Mouse (Mus musculus) CD4-positive, CD25-positive, alpha-beta regulatory T cell, adult 4 months (primary cell): ENCODE results near the gene Sart1. TPM values are rescaled to one million over a fixed set of nuclear protein-coding genes. Genes with fewer than 3 reads are reported as not detected.
A peak's percentile ranks its signal among the peaks of the same experiment; 100 is the strongest.
"Not testable (repeated sequence)": the region's sequence is repeated elsewhere in the genome, so short reads cannot be mapped to it uniquely, and the experiment has no call there.

Experiments used
- ATAC-seq: one replicate; pipeline ENCODE4 v1.8.0; 2017
- polyA plus RNA-seq, 2 experiments: library from polyadenylated mRNA; unstranded; fragments of 100-300 nt; shearing (Covaris generic); gene quantifications; one replicate each; pipeline ENCODE4 v1.2.1; 2017

Gene Sart1
- polyA plus RNA-seq, 2 experiments from 2014 or later, result 18.1 to 30.1 TPM

DNA sequence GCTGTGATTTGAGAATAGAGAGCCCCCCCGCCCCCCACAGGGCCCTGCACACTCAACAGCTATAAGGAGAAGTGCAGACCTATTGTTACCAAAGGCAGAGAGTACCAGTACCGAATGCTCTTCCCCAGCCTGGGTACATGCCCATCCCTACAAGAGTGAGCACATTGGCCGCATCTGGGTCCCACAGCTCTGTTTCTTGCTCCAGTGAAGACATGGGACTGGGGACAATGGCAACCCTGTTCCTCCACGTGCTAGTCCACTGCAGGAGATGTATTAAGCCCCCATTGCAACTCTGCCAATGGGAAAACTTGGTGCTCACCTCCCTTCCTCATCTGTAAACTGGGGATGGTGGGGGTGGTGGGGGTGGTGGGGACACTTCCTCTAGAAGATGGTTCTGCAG is 25.3 kb upstream of the Sart1 start:
- ATAC-seq, result no peak

DNA sequence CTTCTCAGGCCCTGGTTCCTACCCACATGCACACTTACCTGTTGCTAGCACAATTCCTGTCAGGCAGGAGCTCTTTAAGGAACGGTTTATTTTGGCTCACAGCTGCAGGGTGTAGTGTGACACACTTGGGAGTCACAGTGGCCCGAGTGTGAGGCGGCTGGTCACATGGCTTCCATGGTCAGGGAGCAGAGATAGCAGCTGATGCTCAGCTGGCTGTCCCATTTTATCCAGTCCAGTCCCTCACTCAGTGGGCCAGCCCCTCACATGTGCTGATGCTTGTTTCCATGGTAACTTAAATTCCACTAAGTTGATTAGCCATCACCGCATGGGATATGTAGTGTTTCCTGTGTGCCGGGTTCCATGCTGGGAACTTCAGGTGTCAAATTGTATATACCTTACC is 23.5 kb upstream of the Sart1 start:
- no peak for ATAC-seq

DNA sequence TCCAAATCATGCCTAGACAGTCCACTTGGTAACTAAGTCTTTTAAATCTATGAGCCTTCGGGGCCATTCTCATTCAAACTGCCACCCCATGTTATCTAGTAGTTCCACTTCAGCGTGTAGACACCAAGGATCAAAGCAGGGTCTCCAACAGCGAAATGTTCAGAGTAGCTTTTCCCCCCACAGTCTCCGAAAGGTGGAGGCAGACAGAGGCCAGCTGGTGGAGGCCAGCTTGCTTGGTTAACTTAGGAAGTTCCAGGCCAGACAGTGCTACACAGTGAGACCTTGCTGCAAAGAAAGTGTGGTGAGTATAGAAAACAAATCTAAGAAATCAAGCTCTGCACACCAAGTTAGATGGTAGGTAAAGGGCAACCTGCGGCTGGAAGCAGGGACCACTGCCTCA is 22.1 kb upstream of the Sart1 start:
- no peak for ATAC-seq

DNA sequence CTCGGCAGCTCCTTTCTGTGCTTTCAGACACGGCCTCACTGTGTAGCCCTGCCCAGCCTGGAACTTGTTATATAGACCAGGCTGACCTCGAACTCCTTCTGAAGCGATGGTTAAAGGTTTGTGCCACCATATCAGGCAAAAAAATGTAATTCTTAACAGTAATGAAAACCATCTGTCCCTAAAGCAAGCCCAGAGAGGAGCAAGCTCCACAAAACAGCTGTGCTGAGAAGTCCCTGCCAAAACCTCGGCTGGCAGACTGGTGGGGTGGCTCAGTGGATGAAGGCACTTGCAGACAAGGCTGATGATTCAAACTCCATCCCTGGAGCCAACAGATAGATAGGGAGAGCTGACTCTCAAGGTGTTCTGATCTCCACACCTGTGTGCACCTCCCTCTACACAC is 20.6 kb upstream of the Sart1 start:
- no peak for ATAC-seq

DNA sequence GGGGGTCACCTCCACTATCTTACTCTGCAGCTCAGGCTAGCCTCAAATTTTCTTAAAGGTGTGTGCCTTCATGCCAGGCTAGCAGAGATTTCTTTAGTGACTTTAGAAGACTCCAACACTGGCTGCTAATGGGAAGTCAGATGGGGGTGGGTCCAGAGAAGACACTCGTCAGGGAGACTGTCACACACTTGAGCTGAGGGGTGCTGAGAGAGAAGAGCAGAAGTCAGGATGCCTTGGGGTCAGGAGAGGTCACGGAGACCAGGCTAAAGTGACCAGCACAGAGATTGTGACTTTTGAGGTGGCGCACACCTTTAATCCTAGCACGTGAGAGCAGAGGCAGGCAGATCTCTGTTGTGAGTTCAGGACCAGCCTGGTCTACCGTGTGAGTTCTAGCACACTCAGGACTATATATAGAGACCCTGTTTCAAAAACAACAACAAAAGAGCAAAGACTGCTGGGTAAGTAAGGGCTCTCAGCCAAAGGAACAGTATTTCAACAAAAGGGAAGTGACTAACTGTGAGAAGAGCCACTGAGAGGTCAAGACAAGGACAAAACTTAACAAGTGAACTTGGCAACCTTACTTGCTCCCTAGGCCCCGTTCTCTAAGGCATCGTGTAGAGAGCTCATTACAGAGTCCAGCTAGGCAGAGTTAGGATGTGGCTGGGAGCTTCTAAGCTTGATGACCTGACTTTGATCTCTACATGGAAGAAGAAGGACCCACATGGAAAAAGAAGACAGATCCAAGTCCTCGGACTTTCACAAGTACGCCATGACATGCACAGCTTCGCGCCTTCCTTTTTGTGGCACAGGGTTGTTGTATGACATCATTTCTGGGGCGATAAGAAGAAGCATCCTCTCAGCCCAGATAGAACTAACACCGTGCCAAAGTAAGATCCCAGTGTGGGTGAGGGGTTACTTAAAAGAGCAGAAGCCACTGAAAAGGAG is 19.8 kb upstream of the Sart1 start:
- no peak for ATAC-seq

DNA sequence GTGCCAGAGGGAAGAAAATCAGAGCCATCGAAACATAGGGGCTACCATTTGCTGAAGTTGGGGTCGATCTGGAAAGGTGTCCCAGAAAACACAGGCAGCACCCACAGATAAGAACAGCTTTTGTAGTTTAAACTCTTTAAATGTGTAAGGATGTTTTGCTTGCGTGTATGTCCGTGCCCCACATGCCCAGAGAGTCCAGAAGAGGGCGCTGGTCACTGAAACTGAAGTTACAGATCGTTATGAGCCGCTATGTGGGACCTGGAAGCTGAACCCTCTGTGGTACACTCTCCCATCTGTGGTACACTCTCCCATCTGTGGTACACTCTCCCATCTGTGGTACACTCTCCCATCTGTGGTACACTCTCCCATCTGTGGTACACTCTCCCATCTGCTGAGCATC is 18.6 kb upstream of the Sart1 start:
- peak; percentile 45 for ATAC-seq

DNA sequence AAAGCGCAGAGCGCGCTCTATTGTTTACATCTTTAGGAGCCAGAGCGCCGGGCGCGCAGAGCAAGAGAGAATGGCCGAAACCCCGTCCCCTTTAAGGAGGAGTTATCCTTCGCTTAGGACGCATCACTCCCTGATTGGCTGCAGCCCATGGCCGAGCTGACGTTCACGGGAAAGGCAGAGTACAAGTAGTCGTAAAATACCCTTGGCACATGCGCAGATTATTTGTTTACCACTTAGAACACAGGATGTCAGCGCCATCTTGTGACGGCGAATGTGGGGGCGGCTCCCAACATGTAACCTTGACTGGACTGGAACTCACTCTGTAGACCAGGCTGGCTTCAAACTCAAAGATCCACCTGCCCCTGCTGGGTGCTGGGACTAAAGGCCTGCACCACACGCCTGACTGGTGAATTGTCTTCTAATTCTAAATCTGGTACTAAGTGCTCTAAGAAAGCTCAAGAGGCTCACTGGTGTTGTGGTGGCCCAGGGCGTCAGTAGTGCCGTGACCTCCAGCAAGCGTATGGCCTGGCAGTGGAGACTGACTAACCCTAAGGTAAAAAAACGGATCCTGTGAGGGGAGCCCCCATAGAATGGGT is 18.1 kb upstream of the Sart1 start:
- ATAC-seq, result peak; percentile 59

DNA sequence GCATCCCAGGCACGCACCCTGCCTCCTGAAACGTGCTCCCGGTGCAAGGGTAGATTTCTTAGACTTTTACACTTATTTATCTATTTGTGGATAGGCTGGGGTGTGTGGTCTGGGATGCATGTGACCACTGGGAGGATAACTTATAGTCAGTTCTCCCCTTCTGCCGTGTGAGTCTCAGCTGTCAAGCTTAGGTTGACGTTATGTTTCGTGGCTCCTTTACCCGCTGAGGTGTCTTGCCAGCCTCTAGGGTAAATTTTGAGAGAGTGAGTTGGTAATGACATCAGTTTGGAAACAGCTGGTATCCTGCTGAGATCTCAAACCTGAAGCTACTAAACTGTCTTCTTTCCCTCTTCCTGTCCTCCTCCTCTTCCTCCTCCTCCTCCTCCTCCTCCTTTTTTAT is 17.4 kb upstream of the Sart1 start:
- peak; percentile 72 for ATAC-seq

DNA sequence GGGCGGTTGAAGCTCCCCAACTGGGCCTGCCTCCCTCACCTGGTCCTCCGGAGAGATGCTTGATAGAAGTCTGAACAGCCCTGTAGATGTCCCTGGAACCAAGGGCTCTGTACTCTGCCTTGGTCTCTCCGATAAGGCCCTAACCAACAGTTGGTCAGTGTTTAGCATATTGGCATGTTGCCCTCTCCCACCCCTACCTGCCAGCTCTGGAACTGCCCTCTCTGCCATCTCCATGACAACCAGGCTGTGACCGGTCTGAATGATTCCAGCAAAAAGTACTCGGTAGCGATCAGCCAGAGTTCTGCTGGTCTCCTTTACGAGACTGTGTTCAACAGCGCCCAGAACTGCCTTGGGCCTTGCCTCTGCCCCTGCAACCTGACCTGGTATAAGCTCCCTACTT is 13.8 kb upstream of the Sart1 start, which contains the start of gene Tsga10ip:
Tsga10ip (minus strand) TSS at position 234 of the 400 bp plus-strand sequence.
- no peak for ATAC-seq

DNA sequence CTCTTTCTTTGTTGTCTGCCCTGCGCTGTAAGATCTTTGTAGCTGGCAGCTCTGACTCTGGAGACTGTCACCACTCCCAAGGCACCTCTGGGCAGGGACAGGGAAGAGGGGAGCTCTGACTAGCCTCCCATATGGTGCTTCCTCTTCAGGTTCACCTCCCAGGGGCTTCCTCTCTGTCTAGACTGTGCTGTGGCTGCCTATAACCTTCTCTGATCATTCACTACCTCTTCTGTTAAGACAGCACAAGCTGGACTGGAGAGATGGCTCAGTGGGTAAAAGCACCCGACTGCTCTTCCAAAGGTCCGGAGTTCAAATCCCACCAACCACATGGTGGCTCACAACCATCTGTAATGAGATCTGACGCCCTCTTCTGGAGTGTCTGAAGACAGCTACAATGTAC is 12.6 kb upstream of the Sart1 start:
- not testable (repeated sequence) for ATAC-seq

DNA sequence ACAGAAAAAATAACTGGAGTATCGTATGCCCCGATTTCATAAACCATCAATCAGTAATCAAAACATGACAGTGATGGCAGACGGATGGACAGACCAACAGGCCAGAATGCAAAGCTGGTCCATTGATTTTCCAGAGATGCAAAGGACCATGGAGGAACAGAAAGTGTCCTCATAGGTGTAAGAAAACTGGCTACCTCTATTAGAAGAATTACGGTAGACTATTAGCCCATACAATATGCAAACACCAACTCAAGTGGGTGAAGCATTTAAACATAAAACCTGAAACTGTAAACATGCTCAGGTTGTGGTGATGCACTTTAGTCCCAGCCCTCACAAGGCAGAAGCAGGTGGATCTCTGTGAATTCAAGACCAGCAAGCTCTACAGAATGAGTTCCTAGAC is 6.9 kb upstream of the Sart1 start:
- no peak for ATAC-seq

DNA sequence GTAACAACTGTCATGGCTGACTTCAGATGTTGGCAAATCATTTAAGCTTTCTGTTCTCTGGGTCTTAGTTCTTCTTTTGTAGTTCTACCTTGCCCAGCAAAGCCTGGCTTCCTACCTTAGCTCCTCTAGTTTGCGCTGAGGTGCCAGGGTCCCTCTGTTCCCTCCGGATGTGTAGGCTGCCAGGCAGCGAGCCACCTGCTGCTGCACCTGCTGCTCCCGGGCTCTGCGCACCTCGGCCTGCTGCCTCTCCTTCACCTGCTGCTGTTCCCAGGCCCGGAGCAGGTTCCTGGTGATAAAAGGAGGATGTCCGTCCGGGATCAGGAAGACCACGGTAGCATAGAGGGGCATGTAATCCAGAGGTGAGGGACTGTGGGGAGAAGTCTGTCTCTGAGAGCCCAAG is 5.7 kb upstream of the Sart1 start:
- ATAC-seq, result no peak

DNA sequence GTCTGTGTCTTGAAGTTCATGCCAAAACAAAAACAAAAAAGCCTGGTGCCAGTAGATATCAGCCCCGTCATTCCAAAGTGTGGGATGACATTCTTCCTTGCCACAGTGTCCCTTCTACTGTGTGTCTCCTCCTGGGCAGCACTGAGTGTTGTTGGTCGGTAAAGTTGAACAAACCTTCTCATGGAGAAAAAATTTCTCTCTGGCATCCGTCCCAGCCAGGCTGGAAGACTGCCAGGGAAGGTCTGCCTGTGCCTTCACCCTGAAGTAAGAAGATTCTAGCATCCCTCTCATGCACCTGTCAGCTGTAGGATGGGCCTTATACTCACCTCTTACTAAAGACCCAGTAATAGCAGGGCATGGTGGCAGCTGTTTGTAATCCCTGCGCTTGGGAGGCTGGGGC is 4.4 kb upstream of the Sart1 start:
- ATAC-seq, result no peak

DNA sequence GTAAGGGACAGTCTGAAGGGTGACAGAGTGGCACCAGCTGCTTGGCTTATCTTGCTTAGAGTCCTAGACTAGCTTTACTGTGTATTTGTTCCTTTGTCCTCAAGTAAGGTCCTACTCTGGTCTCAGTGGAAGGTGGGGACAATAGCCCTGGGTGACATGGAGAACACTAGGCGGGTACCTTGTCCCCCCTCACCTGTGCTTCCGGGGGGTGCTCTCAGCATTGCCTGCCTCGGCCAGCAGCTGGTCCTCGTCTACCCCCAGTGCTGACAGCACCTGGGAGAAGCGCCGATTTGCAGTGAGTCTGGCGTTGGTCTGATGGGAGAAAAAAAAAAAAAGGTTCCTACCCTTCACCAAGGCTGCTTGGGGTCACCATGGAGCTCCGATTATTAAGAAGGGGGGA is 1.9 kb upstream of the Sart1 start:
- ATAC-seq, result no peak

DNA sequence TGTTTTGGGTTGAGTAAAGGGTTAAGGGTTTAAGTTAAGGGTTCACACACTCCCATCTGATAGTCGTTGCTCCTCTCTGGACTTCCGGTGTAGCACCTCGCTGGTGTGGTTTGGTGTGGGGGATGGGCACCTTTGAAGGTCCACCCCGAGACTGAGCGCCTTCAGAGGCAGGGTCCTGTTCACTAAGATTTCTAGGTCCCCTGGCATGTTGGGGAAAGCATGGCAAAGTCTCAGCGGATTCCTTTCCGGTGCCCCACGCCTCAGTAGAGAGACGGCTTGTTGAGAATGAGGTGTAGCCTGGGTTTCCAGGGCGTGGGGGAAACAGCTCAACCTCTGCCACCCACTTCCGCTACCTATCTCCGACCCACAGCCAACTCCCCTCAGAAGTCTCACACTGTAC is 1.1 kb upstream of the Sart1 start:
- peak; percentile 79 for ATAC-seq

DNA sequence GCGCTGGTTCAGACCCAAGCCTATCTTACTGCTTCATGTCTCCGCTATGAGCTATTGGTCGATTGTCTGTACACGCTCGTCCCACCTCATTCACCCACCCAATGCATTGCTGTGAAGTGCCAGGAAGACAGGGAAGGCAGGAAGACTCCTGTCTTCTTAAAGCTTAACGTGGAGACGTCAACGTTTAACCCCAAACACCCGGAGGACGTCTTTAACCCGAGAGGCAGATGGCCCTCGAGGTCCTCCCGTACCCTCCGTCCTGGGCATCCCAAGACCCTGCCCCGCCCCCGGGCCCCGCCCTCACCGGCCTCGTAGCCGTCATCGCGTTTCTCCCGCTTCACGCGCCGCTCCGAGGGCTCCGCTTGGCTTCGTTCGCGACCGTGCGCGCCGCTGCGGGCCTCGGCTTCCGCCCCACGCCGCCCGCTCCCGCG is 477 bp downstream of the Sart1 start:
- ATAC-seq, result no peak

DNA sequence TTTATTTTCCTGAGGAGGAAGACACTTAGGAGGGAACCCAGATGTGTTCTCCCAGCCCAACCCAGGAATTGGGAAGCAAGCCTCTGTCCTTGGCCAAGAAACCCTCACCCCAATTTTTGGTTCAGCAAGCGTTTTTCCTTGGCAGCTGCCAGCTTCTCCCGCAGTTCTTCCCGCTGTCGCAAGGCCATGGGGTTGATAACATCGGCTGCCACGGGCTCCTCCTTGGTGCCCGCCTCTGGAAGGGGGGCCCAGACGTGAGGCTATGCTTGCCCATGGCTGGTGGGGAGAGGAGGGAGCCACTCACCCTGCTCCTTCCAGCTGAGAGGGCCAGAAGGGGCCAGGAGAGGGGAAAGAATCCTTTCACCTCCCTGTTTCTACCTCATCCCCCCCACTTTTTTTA is 3.8 kb downstream of the Sart1 start:
- ATAC-seq, result no peak

DNA sequence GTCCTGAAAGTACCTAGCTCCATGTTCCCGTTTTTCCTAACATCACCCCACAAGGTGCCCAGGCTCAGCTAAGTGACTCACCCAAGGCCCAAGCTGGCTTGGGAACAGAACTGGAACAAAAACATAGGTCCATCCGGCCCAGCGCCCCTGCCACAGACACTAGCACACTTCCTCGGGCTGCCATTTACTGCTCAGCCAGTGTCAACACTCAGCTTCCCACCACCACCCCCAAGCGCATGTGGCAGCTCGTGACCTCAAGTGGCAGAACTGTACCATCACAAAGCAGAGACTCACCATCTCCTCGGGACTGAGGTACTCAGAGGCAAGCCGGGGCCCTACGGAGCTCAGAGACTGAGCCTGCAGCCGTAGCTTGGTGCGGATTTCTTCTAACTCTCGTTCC is 5.2 kb downstream of the Sart1 start:
- ATAC-seq, result no peak

DNA sequence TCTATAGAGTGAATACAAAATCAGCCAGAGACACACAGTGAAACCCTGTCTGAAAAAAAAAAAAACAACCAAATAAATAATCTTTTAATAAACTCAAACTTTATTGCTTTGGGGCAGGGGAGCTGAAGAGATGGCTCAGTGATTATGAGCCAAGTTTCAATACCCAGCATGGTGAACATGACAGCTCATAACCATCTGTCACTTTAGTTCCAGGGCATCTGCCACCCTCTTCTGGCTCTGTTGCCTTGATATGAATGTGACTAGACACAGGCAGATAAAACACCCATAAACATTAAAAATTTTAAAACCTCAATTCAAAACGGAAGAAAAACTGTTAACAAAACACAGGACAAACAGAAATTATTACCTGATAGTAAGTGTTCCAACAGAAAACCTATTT is 11.1 kb downstream of the Sart1 start:
- ATAC-seq, result no peak

DNA sequence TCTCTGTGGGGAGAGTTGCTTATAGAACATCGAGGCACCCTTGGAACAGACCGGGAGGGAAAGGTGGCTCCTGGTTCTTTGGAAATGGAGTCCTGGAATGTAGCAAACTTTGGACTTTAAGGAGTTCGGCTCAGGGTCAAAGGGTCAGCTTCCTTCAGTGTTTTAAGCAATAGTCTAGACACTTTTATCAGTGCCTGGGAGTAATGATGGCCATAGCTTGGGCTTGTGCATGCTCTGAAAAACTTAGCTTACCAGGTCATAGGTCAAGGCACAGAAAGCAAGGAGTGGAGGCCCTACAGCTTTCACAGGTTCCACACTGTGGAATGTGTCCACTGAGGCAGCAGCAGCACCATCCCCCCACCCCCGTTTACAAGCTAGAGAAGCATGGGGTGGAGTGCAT is 13.8 kb downstream of the Sart1 start:
- no peak for ATAC-seq

DNA sequence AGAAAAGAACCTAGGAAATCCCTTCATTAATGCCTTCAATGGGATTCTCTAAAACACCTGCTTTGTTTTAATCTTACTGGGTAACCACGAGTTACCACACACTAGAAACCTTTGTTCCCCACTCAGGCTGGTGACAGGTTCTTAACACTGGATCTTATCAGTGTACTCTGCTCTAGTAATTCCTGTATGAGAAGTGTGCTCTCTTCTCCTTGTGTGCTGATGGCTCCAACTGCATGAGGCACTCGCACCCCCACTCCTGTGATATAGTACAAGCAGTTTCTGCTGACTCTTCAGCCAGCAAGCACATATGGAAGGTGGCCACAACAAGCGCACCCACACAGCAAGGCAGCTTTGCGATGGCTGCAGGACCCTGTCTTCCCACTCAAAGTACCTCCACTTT is 14.3 kb downstream of the Sart1 start:
- ATAC-seq, result no peak

DNA sequence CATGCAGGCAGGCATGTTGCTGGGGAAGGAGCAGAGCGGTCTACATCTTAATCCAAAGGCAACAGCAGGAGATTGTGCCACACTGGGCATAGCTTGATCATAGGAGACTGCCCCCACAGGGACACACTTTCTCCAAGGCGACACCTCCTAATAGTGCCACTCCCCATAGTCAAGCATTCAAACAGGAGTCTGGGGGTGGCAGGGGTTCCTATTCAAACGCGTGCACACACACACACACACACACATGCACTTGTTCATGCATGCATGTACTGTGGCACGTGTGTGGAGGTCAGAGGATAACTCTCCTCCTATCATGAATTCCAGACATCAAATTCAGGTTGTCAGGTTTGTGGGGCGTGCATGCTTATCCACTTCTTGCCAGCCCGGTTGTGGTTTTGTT is 15.8 kb downstream of the Sart1 start:
- no peak for ATAC-seq

DNA sequence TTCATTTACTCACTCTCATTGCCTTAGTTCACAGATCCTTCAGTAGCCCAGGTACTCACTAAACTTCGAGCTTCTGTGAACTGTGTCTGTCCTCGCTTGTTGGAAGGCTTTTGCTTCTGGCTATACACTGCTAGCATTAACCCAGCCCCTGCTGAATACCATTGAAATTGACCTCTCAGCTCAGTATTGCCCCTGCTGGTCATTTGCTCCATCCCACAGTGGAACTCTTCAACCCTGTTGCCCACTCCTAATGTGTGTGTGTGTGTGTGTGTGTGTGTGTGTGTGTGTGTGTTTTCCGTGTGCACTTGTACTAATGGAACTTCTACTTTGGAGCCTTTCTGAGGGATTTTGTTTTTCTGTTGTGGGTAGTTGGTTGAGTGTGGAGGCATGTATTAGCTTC is 17.6 kb downstream of the Sart1 start:
- ATAC-seq, result no peak

DNA sequence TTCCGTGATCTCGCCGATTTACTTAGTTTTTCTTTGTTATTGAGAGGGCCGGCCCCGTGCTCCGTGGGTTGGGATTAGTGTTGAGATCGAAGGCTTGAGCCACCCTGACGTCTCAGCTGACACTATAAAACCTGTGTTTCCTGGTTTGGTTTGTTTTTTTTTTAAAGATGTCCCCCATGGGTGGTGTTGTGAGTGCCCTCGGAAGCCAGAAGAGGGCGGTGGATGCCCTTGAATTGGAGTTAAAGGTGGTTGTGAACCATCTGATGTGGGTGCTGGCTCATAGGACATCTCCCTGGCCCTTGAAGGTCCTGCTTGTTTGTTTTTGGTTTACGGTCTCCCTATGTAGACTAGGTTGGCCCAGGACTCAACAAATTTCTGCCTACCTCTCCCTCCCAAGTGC is 21.0 kb downstream of the Sart1 start:
- no peak for ATAC-seq

DNA sequence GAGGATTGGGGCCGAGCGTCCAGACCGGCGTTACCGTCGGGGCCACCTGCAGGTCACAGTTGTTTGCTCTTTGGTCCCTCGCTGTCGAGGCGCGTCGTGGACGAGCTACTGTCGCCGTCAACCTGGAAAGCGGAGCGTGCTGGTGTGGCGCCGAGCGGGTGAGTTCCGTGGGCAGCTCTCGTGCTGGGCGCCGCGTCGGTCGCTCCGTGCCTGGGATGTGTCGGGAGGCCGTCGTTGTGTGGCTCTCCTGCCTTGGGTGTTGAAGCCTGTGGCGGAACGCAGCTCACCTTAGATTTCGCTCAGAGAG is 21.5 kb downstream of the Sart1 start, which contains the start of gene Banf1:
Banf1 (minus strand) TSS at position 116 of the 307 bp plus-strand sequence.
- peak; percentile 8 for ATAC-seq
